Mouse (Mus musculus) forebrain, embryonic 13.5 days (tissue): ENCODE measurements at regions not wholly inside any gene's neighbourhood (a gene's known extent, or its start where the extent isn't known, plus 50 kb on each side); places are given as distances from the start of the nearest gene placed in this dataset.

Experiments used
- ATAC-seq: fragments of 200-750 bp; cut with Nextera tagmentation; 2 replicates; pipeline ENCODE4 v1.8.0; 2017
- H3K27ac ChIP-seq: fragments of 300-500 bp; sonication (generic); 2 replicates; pipeline ENCODE4 v1.5.1; 2015; ENCODE audit warnings: inconsistent platforms, mild to moderate bottlenecking, moderate library complexity
- H3K27me3 ChIP-seq: fragments of 300-500 bp; sonication (generic); 2 replicates; pipeline ENCODE4 v1.6.1; 2015; ENCODE audit warnings: mild to moderate bottlenecking, inconsistent platforms
- H3K36me3 ChIP-seq: fragments of 300-500 bp; sonication (generic); 2 replicates; pipeline ENCODE4 v1.6.1; 2015; ENCODE audit warnings: mild to moderate bottlenecking, inconsistent platforms; ENCODE audit not compliant: poor library complexity, severe bottlenecking
- H3K4me1 ChIP-seq: fragments of 300-500 bp; sonication (generic); 2 replicates; pipeline ENCODE4 v1.6.1; 2015; ENCODE audit warnings: inconsistent platforms
- H3K4me2 ChIP-seq: fragments of 300-500 bp; sonication (generic); 2 replicates; pipeline ENCODE4 v1.6.1; 2015; ENCODE audit warnings: inconsistent platforms, mild to moderate bottlenecking, moderate library complexity
- H3K4me3 ChIP-seq: fragments of 300-500 bp; sonication (generic); 2 replicates; pipeline ENCODE4 v1.5.1; 2015; ENCODE audit warnings: mild to moderate bottlenecking, inconsistent platforms
- H3K9ac ChIP-seq: fragments of 300-500 bp; sonication (generic); 2 replicates; pipeline ENCODE4 v1.6.1; 2015; ENCODE audit warnings: mild to moderate bottlenecking, inconsistent platforms
- H3K9me3 ChIP-seq: fragments of 300-500 bp; sonication (generic); replicated peaks from 2 replicates; pipeline ENCODE4 v1.6.1; 2016; ENCODE audit warnings: inconsistent platforms
- WGBS: fragments of 180-500 bp; shearing (Covaris S2); methylation state at CpG from one replicate; pipeline ENCODE4 v1.1.7; 2015; 5-methylcytosine and 5-hydroxymethylcytosine counted together

DNA sequence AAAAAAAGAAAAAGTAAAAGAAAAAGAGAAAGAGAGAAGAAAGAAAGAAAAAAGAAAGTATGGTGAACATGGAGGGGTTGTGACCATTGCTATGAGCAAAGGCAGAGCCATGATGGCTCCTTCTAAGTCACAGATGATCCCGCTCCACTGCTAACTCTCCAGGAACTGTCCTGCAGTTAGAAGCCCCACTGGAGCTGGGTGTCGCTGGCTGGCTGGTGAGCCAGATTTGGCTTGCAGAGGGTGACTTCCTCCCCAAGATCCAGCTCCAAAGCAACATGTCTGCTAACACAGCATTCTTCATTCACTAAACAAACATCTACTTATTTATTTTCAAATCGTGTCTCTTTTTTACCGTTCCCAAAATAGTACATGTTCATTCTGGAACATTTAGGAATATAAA is 263.5 kb upstream of the 4930535I16Rik start:
- no peak overlapping the region for H3K4me2 ChIP-seq
- no peak for ATAC-seq
- no peaks in the 10 kb centered on the region for H3K9me3 ChIP-seq
- no peak overlapping the region for H3K4me3 ChIP-seq
- H3K9ac ChIP-seq = no peak overlapping the region
- peaks cover 41% of the 10 kb centered on the region for H3K27me3 ChIP-seq
- no peak overlapping the region for H3K27ac ChIP-seq
- WGBS = 94% methylated on average over 4 of the region's 4 CpGs
- H3K4me1 ChIP-seq = peaks cover 11% of the 10 kb centered on the region
- no peaks in the 10 kb centered on the region for H3K36me3 ChIP-seq

DNA sequence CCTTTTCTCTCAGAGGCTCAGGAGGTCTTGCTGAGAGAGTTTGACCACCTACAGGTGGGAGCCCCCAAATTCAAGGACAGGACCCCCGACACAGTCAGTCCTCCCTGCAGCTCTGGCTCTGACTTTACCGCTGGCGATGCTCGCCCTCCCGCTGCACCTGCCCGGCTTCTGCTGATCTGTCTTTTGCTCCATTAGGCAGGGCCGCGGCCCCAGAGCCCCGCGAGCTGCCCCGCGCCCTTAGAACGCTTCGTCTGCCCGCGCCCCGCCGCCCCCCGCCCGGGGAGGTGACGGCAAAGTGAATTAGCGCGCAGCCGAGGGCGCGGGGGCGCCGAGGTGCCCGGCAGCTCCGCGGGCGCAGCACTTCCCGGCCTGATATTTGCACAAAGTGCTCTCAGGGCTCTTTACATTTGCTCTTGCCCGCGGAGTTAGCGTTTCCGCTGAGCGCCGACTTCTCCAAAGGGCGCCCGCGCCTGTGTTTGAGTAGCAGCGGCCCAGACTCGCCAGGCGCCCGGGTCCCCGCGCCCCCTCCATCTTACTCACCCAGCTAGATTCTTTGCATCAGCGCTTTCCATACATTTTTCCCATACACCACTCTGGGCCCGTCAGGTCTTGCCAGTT is 260.7 kb upstream of the 4930535I16Rik start:
- Histone ChIP-seq H3K4me3 (peak overlapping the region; percentile 43), H3K4me2 (peak overlapping the region; percentile 86), H3K9me3 (no peaks in the 10 kb centered on the region), H3K27ac (no peak overlapping the region), H3K36me3 (no peaks in the 10 kb centered on the region), H3K27me3 (peaks cover 47% of the 10 kb centered on the region), H3K4me1 (peaks cover 11% of the 10 kb centered on the region), H3K9ac (peak overlapping the region; percentile 67)
- ATAC-seq = no peak
- WGBS = under 1% methylated on average over 45 of the region's 50 CpGs

DNA sequence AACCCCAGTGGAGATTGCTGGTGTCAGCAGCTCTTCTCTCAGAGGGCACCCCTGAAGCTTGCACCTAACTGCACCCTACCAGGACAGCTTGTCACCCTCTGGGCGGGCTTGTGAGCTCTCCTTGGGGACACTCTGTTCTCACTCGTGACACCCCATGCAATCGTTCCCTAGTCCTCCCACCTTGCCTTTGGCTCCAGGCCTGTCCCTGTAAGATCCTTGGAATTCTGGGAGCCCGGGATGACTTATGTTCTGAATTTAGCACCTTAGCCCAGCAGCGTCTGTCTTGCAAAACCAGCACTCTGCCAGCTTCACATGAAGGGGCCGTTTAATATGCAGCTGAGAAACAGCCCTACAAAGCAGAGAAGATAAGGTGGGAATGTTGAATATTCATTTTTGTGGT is 257.7 kb upstream of the 4930535I16Rik start:
- peaks cover 11% of the 10 kb centered on the region for H3K4me1 ChIP-seq
- H3K27ac ChIP-seq = peak overlapping the region; percentile 25; the same call in 1 of the 2 replicates
- no peak overlapping the region for H3K4me2 ChIP-seq
- H3K36me3 ChIP-seq = no peaks in the 10 kb centered on the region
- H3K9ac ChIP-seq = no peak overlapping the region
- no peak for ATAC-seq
- no peaks in the 10 kb centered on the region for H3K9me3 ChIP-seq
- WGBS = 71% methylated on average over 6 of the region's 6 CpGs
- H3K4me3 ChIP-seq = no peak overlapping the region
- H3K27me3 ChIP-seq = peaks cover 48% of the 10 kb centered on the region

- H3K9me3 ChIP-seq = no peaks in the 10 kb centered on the region
- WGBS = 90% methylated on average over 6 of the region's 6 CpGs
Observed at GRCm38 (mm10) chr4:124154627-124155026, 236.8 kb upstream of the 4930535I16Rik start.

GRCm38 (mm10) chr4:124149771-124150451 is 232.1 kb upstream of the 4930535I16Rik start:
- H3K4me2 ChIP-seq = peak overlapping the region; percentile 51
- peak; percentile 66 for ATAC-seq
- peak overlapping the region; percentile 45 for H3K9ac ChIP-seq
- peak overlapping the region; percentile 51; the same call in 1 of the 2 replicates for H3K27ac ChIP-seq
- no peaks in the 10 kb centered on the region for H3K9me3 ChIP-seq
- peak overlapping the region; percentile 6; the same call in 1 of the 2 replicates for H3K4me3 ChIP-seq
- 4% methylated on average over 16 of the region's 16 CpGs for WGBS
- peaks cover 21% of the 10 kb centered on the region; the same call in 1 of the 2 replicates for H3K27me3 ChIP-seq
- no peaks in the 10 kb centered on the region for H3K36me3 ChIP-seq
- H3K4me1 ChIP-seq = peaks cover 26% of the 10 kb centered on the region

More at GRCm38 (mm10) chr4:124154627-124155026, 236.8 kb upstream of the 4930535I16Rik start:
- Histone ChIP-seq H3K4me1 (peaks cover 12% of the 10 kb centered on the region), H3K9ac (no peak overlapping the region), H3K4me3 (no peak overlapping the region), H3K27me3 (peaks cover 10% of the 10 kb centered on the region; the same call in 1 of the 2 replicates), H3K36me3 (no peaks in the 10 kb centered on the region), H3K27ac (no peak overlapping the region), H3K4me2 (no peak overlapping the region)
- no peak for ATAC-seq

DNA sequence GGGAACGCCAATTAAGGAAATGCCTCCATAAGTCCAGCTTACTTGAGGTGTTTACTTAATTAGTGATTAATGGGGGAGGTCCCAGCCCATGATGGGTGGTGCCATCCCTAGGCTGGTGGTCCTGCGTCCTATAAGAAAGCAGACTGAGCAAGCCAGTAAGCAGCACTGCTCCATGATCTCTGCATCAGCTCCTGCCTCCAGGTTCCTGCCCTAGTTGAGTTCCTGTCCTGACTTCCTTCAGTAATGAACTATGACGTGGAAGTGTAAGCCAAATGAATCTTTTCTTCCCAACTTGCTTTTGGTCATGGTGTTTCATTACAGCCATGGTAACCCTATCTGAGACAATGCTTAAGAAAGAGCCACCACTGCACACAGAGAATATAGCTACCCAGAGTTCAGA is 231.2 kb upstream of the 4930535I16Rik start:
- 87% methylated on average over 3 of the region's 3 CpGs for WGBS
- ATAC-seq = no peak

DNA sequence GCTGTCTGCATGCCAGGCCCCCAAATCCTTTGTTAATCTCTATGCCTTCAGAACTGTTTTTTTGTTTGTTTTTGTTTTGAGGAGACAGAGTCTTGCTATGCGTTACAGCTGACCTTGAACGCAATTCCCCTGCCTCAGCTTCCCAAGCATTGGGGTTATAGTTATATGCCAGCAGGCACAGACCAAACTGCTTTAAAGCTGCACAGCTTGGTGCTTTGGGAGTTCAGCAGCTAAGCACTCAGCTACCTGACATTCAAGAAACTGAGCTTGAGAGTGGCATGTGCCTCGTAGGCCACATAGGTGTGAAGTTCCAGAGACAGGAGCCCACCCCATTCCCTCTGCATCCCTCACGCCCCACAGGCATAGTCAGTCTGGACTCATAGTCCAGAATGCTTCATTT is 229.5 kb upstream of the 4930535I16Rik start:
- H3K27me3 ChIP-seq = peaks cover 29% of the 10 kb centered on the region
- no peaks in the 10 kb centered on the region for H3K9me3 ChIP-seq
- WGBS = 70% methylated on average over 4 of the region's 4 CpGs
- no peak for ATAC-seq
- H3K36me3 ChIP-seq = no peaks in the 10 kb centered on the region
- no peak overlapping the region for H3K4me3 ChIP-seq
- H3K4me2 ChIP-seq = no peak overlapping the region
- H3K9ac ChIP-seq = no peak overlapping the region
- H3K27ac ChIP-seq = no peak overlapping the region
- H3K4me1 ChIP-seq = peaks cover 41% of the 10 kb centered on the region

More for the DNA sequence above, 231.2 kb upstream of the 4930535I16Rik start:
- H3K9ac ChIP-seq = no peak overlapping the region
- H3K4me1 ChIP-seq = peaks cover 26% of the 10 kb centered on the region
- no peak overlapping the region for H3K4me2 ChIP-seq
- H3K4me3 ChIP-seq = no peak overlapping the region
- H3K36me3 ChIP-seq = no peaks in the 10 kb centered on the region
- H3K27ac ChIP-seq = no peak overlapping the region
- H3K9me3 ChIP-seq = no peaks in the 10 kb centered on the region
- peaks cover 22% of the 10 kb centered on the region for H3K27me3 ChIP-seq

DNA sequence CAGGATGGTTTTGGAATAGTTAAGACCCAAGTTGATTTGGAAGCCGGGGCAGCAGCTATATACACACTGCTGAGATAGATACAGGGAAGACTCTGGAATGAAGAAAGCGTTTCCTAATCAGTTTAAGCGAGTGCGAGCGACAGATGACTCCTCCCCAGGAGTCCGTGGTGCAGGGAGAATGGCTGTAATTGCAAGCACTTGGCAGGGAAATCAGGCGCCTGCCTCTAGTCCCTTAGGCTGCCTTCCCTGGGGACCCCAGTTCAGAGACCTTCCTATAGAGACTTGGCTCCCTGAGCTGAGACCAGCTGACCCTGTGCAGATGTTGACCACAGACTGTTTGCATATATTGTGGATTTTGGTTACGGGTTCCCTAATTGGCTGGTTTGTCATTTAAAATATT is 228.3 kb upstream of the 4930535I16Rik start:
- Histone ChIP-seq H3K27ac (no peak overlapping the region), H3K9ac (no peak overlapping the region), H3K4me1 (peaks cover 43% of the 10 kb centered on the region), H3K9me3 (0 out of 2 replicates have a peak, but pooled peaks cover 4% of the 10 kb centered on the region), H3K27me3 (peaks cover 25% of the 10 kb centered on the region), H3K36me3 (no peaks in the 10 kb centered on the region), H3K4me3 (no peak overlapping the region), H3K4me2 (no peak overlapping the region)
- no peak for ATAC-seq
- WGBS = 23% methylated on average over 8 of the region's 8 CpGs

DNA sequence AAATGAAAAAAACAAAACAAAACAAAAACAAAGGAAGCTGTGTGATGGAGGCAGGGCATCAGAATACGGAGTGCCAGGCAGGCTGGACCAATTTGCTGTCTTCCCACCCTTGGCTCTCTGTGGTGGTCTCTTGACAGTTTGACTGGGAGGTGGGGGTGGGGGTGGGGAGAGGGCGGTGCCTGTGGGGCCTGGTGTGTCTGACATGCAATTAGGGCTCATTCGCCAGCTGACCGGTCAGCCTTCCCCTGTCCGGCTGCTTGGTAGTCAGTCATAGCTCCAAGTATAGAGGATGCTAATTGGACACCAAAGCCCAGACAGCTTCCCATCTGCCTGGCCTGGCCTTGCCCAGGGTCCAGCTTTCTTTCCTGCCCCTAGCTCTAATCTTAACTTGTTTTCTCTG is 225.8 kb upstream of the 4930535I16Rik start:
- peaks cover 25% of the 10 kb centered on the region for H3K27me3 ChIP-seq
- no peaks in the 10 kb centered on the region for H3K36me3 ChIP-seq
- H3K9ac ChIP-seq = no peak overlapping the region
- H3K4me1 ChIP-seq = peaks cover 27% of the 10 kb centered on the region
- 0 out of 2 replicates have a peak, but pooled peaks cover 4% of the 10 kb centered on the region for H3K9me3 ChIP-seq
- no peak overlapping the region for H3K27ac ChIP-seq
- H3K4me2 ChIP-seq = no peak overlapping the region
- ATAC-seq = no peak
- 49% methylated on average over 5 of the region's 5 CpGs for WGBS
- H3K4me3 ChIP-seq = no peak overlapping the region

GRCm38 (mm10) chr4:124143226-124143625 is 225.4 kb upstream of the 4930535I16Rik start:
- Histone ChIP-seq H3K9ac (no peak overlapping the region), H3K4me3 (no peak overlapping the region), H3K27ac (no peak overlapping the region), H3K36me3 (no peaks in the 10 kb centered on the region), H3K4me1 (peaks cover 27% of the 10 kb centered on the region), H3K27me3 (peaks cover 25% of the 10 kb centered on the region), H3K4me2 (no peak overlapping the region), H3K9me3 (0 out of 2 replicates have a peak, but pooled peaks cover 4% of the 10 kb centered on the region)
- whole genome bisulfite sequencing = 47% methylated on average over 7 of the region's 7 CpGs
- no peak for ATAC-seq

DNA sequence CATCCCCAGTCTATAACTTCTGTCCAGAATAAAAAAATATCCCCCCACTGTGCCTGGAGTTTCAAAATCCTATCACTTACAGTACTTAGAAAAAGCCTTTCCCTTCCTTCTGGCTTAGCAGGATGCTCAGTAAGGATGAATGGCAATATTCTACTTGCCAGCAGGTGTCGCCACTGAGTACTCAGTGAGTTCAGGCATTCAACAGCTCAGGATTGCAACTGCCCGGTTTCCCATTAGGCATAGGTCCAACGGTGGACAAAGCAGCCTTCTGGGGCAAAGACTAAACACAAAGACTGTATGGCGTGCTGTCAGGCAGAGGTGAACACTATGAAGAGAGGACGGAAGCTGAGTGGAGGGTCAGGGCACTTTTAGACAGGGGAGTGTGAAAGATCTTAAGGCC is 224.3 kb upstream of the 4930535I16Rik start:
- 0% methylated on average over 5 of the region's 5 CpGs for WGBS

GRCm38 (mm10) chr4:124135165-124135470 is 217.3 kb upstream of the 4930535I16Rik start:
- Histone ChIP-seq H3K36me3 (no peaks in the 10 kb centered on the region), H3K27me3 (0 out of 2 replicates have a peak, but pooled peaks cover 8% of the 10 kb centered on the region), H3K9ac (no peak overlapping the region), H3K4me1 (peaks cover 7% of the 10 kb centered on the region; the same call in 1 of the 2 replicates), H3K4me2 (no peak overlapping the region), H3K9me3 (no peaks in the 10 kb centered on the region), H3K27ac (no peak overlapping the region), H3K4me3 (no peak overlapping the region)
- ATAC-seq = peak; percentile 55; the same call in 1 of the 2 replicates
- 45% methylated on average over 6 of the region's 6 CpGs for WGBS

More for the DNA sequence above, 224.3 kb upstream of the 4930535I16Rik start:
- peaks cover 20% of the 10 kb centered on the region for H3K27me3 ChIP-seq
- H3K27ac ChIP-seq = no peak overlapping the region
- H3K36me3 ChIP-seq = no peaks in the 10 kb centered on the region
- ATAC-seq = peak; percentile 78
- peaks cover 27% of the 10 kb centered on the region for H3K4me1 ChIP-seq
- no peak overlapping the region for H3K4me3 ChIP-seq
- H3K4me2 ChIP-seq = no peak overlapping the region
- 0 out of 2 replicates have a peak, but pooled peaks cover 4% of the 10 kb centered on the region for H3K9me3 ChIP-seq
- H3K9ac ChIP-seq = no peak overlapping the region
